Mouse (Mus musculus) brain, embryonic 14.5 days (tissue): ENCODE results near the gene Akap12.

Source experiments
- CTCF ChIP-seq: fragments of 200-500 bp; IDR thresholded peaks from 2 replicates; pipeline ENCODE4 v1.5.1; 2012; ENCODE audit warnings: inconsistent platforms, mild to moderate bottlenecking, moderate library complexity, borderline replicate concordance; ENCODE audit not compliant: insufficient read depth, insufficient read length; ENCODE audit errors: extremely low read depth
- POLR2A ChIP-seq: fragments of 200-500 bp; IDR thresholded peaks from 2 replicates; pipeline ENCODE4 v1.6.1; 2012; ENCODE audit warnings: mild to moderate bottlenecking, inconsistent platforms, borderline replicate concordance; ENCODE audit not compliant: poor library complexity, insufficient read depth, insufficient read length, severe bottlenecking; ENCODE audit errors: extremely low read depth

- TF ChIP-seq CTCF (no peak), POLR2A (no peak)
Observed at GRCm38 (mm10) chr10:4290561-4290960, 24.4 kb downstream of the Akap12 start.
